Mouse (Mus musculus) cerebral cortex, adult 2 months (tissue): ENCODE data around the gene Cx3cl1.

ENCODE experiments used
- WGBS: fragments of 180-500 bp; shearing (Covaris S2); methylation state at CpG from one replicate; pipeline ENCODE4 v1.1.7; 2018; 5-methylcytosine and 5-hydroxymethylcytosine counted together

Gene Cx3cl1

DNA sequence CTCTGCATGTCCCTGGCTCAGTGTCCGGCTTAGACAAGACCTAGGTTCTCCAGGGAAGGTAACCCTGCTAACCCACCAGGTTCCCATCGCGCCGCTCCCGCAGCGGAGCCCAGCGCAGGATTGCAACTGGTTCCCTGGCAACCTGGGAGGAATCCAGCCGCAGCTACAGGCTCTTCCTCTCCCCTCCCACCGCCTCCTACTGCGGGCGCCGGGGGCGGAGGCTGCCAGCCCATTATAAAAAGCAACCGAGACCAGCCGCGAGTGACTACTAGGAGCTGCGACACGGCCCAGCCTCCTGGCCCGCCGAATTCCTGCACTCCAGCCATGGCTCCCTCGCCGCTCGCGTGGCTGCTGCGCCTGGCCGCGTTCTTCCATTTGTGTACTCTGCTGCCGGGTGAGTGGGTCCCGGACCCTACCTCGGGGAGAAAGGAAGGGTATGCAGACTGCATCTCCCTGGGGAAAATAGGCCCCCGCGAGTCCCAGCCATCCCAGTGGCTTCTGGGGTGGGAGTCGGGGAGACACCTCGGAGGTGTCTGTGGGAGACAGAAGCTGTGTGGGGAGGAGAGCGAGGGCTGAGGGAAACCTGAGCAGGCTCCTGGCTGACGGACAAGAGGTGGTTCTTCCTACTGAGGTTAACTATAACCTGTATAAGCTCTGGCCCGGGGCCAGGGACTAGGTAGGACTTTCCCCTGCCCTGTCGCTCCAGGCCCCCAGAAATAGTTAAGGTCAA is at the start of gene Cx3cl1:
Cx3cl1 (plus strand) TSS at position 69 of the 730 bp plus-strand sequence.
- 2% methylated on average over 38 of the region's 38 CpGs for WGBS

DNA sequence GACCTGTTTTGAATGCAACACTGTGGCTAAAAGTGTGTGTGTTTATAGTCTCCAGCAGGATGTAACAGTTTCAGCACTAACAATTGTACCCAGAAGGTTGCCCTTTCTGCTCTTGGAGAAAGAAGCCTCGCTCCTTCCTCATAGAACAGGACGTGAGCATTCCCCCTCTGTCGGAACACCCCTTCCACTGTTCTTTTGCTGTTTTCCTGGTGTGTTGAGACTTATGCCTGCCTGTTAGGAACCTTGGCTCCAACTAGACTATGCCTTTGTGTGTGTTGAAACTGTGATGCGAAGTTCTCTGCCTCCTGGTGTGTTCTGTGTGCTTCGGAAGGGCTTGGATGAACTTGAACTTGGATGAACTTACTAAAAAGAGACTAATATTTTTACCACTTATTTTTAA is 45.8 kb upstream of the Cx3cl1 start:
- 74% methylated on average over 5 of the region's 5 CpGs for WGBS

DNA sequence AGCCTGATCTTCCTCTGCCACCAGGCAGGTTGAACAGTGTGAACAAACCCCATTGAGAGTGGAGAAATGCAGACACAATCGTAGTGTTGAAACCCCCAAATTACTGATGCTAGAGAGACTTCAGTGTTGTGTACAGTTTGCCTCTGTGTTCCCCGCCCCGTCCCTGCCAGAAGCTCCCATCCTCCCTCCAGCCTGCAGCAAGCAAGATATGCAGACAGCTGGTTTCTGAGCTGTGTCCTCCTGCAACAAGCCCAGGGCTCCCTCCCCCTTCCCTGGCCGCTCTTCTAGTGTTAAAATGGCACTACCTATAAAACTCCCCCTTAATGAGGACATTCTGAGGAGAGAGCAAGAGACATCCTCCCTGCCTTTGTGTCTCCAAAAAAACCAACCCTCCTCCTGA is 42.5 kb upstream of the Cx3cl1 start:
- 75% methylated on average over 4 of the region's 4 CpGs for WGBS

DNA sequence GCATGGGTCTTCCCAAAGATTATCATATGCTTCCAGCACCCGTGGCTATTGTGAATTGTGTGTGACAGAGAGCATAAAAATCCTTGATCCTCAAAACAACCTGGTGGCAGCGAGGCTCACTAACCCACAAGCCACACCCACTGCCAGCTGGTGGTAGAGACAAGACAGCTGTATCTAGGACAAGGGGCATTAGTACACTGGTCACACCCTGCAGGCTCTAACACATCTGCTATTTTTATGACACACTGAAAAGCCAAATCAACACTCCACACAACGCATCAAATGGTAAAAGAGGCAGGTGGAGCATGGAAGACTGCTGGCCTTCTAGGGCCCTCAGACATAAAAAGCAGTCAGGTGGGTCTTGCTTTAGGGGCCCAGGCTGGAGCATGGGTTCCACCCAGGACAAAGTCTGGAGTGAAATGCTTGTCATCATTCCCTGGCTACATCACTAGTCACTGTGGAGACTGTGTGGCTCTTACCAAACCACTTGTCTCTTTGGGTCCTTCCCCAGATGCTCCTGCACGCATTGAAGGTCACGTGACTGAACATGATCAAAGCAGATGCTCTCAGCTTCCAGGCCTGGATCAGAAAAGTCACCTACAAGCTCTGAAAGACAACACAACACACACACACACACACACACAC is 37.9 kb upstream of the Cx3cl1 start:
- WGBS, result 63% methylated on average over 5 of the region's 5 CpGs

DNA sequence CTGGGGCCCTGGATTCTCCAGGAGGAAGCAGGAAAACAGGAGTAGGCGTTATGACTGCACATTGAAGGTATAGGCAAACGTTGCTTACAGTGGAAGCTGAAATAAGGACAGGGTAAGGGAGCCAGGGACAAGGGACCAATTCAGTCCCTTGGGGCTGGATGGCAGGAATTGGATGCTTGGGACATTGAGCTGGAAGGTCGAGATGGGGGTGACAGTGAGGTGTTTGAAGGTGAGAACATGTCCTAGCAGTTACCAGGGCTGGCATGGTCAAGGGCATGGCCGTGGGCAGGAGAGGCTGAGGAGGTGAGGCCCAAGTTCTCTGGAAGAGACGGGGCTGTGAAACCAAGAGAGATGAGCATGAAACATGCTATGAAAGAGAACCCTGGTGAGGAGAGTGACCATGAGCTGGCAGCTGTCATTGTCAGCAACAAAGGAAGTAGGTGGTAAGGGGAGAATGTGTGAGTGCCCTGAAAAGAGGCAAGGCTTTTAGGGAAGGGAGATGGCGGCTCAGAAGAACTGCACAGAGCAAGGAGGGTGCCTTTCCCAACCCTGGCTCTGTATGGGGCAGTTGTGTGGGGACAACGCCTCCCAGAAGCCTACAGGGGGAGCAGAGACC is 37.0 kb upstream of the Cx3cl1 start:
- 80% methylated on average over 7 of the region's 7 CpGs for WGBS

DNA sequence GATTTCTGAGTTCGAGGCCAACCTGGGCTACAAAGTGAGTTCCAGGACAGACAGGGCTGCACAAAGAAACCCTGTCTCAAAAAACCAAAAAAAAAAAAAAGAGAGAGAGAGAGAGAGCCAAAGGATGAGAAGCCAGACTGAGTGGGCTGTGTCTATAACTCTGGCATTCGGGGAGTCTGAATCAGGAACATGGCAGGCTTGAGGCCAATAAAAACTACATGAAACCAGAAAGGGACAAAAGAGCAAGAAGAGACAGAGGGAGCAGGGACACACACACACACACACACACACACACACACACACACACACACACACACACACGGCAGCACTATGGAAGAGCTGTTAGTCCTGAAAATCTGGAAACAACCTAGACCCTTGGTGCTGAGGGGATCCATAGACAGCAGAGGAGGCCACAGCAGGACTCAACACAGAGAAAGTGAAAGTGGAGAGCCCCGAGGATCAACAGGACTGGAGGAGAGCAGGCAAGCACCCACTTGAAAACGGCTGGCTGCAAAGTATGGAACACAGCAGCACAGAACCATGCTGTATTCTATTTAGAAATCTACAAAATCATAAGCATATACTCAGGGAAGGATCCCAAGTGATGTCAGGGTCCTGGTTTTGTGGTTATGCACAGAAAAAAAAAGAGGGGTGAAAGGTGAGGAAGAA is 36.2 kb upstream of the Cx3cl1 start:
- 53% methylated on average over 5 of the region's 5 CpGs for WGBS

DNA sequence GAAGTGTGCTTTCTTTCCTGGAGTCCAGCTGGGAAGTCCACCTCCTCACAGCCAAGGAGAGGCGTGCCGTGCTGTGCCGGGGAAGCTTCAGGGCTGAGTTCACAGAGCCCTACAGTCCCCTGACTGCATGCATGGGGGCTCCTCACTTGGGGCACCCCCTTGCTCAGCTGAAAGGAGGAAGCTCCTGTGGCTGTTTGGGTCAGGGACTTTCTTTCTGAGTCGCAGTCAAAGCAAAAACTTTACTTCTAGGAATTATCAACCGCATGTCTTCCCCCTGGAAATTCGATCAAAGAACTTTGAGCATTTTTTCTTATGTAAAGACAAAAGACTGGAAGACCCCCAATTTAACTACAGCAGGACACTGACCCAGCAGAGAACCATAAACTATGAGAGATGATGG is 32.0 kb upstream of the Cx3cl1 start:
- 59% methylated on average over 6 of the region's 6 CpGs for WGBS

DNA sequence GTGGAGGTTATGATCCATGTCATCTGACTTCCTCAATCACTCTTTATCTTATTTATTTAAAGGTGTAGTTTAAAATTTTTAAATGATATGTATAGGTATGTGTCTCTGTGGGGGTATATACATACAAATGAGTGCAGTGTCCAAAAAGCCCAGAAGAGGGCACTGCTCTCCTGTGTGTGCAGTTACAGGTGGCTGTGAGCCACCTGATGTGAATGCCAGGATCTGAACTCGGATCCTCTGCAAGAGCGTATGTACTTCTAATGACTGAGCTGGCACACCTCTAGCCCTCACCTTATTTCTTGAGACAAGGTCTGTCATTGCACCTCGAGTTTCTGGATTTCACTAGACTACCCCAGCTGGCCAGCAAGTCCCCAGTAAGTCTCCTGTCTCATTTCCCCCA is 31.2 kb upstream of the Cx3cl1 start:
- 87% methylated on average over 3 of the region's 3 CpGs for WGBS

DNA sequence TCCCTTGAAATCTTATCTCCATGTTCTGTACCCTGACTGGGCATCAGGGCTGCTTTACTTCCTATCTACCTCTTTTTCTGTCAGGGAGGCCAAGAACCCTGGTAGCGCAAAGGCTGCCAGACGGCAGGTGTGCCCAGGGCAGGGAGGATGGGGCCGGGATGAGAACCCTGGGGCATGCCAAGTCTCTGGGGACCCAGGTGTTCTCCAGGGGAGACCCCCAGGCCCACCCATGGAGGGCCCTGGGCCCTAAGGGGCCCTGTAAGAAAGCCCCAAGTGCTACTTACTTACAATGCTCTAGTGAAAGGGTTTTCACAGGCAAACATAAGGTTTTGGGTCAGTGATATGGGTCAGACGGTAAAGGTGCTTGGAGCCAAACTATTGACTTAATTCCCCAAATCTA is 30.1 kb upstream of the Cx3cl1 start:
- 92% methylated on average over 4 of the region's 4 CpGs for WGBS

DNA sequence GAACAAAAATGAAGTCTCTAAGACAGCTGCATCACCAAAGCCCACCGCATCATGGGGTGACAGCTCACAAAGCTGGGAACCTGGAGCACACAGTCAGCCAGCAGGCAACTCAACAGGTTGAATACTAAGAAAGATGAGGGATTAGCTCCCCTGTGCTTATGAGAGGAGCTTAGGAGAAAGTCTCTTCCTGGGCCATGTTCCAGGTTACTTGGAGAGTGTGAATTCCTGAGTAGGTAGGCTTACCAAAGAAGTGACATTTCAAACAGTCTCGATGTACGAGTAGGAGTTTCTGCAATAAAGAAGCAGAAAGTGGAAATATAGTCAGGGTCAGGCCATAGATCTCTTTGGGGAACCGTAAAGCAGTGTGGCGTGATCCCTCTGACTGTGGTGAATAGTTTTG is 27.3 kb upstream of the Cx3cl1 start:
- 75% methylated on average over 5 of the region's 5 CpGs for WGBS

DNA sequence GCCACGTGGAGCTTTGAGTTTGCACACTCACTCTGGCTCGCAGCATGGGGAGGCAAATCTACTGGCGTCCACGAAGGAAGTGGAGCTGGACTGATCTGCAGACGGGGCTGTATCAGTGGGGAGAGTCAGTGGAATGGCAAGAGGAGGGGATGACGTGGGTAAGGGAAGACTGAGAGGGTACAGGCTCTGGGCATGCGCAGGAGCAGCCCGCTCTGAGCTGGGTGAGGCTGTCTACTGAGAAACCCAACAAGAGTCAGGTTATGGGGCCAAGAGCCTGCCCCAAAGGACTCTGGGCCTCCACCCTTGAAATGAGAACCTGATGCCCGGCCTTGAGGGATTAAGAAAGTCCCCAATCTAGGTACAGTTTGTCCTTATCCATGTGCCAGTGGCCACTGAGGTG is 26.8 kb upstream of the Cx3cl1 start:
- 75% methylated on average over 9 of the region's 9 CpGs for WGBS

DNA sequence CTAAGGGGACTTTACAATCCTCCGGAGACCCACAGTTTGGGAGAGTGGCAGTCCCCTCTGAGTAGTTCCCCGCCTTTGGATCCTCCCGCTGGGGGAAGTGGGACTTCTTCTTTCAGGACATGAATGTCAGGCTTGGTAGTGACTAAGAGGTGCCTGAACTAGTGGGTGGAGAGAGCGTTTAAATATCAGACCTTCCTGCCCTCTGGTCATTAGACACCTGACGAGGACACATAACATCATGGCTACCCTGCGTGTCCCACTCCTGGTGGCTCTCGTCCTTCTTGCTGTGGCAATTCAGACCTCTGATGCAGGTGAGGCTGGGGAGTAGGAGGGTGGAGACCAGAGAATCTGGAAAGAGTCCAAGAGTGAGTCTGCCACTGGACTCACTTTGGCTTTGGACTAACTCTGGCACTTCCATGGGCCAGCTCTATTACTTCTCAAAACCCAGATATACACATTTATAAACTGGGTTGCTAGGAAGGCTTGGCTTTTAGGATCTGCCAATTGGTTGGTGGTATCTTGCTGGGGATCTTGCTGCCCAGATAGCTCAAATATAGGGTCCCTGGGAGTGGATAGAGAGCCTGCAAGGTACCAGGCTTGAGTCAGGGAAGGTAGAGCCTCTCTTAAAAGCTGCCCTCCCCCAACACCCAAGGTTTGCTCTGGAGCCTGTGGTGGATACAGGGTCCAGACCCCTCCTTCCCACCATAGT is 26.2 kb upstream of the Cx3cl1 start, which contains the start of gene Ccl22:
Ccl22 (plus strand) TSS at position 115 of the 709 bp plus-strand sequence.
- 87% methylated on average over 7 of the region's 7 CpGs for whole genome bisulfite sequencing

DNA sequence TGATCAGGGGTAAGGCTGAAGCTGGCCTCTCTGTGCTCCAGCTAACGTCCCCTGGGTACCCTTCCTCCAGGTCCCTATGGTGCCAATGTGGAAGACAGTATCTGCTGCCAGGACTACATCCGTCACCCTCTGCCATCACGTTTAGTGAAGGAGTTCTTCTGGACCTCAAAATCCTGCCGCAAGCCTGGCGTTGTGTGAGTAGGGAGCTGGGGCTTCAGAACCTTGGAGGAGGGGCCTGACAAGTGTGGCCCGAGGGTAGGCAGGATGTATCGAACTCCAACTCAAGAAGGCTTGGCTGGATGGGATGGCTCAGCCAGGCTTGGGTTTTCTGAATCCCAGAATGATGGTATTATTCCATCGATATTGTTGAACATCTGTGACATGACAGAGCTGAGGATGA is 25.0 kb upstream of the Cx3cl1 start:
- WGBS, result 84% methylated on average over 8 of the region's 8 CpGs

DNA sequence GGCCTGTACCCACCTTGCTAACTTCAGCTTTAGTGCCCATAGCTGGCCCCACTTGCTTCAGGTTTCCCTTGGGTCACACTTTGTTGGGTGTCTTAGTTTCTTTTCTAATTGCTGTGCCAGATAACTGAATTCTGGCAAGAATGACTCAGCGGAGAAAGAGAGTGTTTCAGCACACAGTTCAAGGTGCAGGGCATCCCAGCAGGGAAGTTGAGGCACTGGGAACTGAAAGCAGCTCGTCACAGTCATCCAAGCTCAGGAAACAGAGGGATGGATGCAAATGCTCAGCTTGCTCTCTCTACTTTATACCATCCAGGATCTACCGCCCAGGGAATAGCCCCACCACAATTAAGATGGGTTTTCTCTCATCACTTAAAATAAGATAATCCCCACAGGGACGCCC is 23.4 kb upstream of the Cx3cl1 start:
- 83% methylated on average over 4 of the region's 4 CpGs for WGBS

DNA sequence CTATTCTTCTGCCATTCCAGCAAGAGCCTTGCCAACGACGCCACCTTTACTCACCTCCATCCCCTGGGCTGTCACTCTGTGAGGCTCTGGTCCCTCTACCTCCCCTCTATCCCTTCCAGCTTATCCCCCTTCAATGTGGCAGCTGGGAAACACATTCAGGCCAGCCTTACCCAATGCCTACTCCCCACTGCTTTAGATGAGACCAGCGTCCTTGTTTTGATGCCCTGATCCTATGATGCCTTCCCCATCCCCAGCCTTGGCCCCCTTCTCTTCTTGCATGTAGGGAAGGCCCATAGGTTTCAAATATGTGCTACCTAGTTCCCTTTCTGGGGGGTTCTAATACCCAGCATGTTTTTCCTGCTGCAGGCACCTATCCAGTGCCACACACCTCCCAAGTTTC is 21.9 kb upstream of the Cx3cl1 start:
- WGBS, result 91% methylated on average over 3 of the region's 3 CpGs

DNA sequence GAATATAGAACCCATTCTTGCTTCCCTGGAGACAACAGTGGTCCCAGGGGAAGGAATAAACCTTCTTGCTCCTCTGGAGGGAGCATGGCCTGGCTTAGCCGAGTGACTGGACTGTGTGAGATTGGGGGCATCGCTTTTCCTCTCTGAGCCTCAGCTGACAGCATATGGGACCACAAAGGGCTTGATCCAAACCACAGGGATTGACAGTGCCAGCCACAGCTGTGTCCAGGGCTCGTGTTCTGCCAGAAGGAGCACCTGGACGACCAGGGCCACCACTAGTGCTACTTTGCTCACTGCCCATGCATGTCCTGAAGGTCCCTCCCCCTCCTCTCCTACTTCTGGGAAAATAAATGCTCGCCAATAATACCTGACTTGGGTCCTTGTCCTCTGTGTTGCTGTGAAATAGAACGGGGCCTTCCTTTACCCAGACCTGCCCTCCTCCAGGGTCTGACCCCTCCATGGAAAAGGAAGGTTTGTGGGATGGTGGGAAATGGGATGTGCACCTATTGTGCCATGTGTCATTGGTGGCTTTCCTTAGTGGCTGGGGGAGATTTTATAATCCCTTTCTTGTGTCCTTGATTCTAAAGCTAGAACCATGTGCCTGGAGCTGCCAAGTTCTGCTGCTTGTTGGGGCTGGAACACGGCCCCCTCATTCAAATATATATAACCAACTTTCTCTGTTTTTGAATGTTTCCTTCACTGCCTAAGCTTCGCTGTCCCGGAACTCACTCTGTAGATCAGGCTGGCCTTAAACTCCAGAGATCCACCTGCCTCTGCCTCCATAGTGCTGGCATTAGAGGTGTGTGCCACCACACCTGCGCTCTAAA is 20.6 kb upstream of the Cx3cl1 start:
- 72% methylated on average over 10 of the region's 10 CpGs for WGBS

DNA sequence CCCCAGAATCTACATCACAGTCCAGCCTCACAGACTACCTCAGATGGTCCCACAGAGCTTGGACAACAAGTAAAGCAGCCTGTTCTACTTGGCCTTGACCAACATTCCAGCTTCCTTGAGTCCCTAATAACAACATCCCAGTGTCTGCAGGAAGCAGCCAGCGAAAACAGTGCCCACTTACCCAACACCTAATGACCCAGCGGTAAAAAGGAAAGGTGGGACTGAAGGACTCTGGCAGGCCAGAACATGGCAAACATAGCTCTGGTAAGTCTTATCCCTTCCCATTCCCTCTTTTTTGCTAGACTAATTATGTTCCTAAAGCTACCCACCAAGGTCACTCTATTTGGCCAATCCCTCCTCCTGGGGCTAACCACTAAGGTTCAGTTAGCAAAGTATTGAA is 17.8 kb upstream of the Cx3cl1 start:
- 92% methylated on average over 2 of the region's 2 CpGs for WGBS

DNA sequence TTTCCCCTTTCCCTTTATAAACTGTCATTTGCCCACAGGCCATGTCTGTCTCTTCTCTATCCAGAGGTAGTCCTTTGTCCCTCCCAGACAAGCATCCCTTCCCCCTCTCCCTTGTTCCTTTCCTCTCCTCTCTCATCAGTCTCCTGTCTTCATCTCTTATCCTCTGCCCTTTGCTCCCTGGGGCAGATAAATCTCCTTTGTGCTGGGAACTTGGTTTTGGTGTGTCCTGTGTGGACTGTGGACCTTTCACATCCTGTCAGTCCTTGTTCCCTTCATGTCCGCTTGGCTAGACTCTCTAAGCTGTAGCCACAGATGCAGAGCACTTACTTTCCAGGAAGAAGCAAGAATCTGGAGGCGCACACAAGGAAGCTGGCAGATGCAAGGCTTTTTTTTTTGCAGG is 17.3 kb upstream of the Cx3cl1 start:
- 83% methylated on average over 2 of the region's 2 CpGs for WGBS

DNA sequence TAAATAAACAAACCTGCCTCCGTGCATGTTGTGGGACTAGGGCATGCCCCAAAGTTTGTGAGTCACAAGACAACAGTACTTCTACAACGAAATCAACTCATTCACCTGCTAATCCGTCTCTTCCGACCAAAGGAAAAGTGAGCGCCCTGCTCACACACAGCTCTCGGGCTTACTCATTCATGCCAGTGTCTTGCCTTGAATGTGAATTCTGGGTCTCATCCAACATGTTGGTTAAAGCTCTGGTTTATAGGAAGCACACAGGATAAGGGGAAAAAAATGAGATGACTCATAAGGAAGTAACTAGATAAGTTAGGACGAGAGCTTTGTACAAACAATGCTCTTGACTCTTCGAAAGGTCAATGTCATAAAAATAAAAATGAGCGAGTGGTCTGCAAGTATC is 4.8 kb upstream of the Cx3cl1 start:
- WGBS, result 75% methylated on average over 9 of the region's 9 CpGs

DNA sequence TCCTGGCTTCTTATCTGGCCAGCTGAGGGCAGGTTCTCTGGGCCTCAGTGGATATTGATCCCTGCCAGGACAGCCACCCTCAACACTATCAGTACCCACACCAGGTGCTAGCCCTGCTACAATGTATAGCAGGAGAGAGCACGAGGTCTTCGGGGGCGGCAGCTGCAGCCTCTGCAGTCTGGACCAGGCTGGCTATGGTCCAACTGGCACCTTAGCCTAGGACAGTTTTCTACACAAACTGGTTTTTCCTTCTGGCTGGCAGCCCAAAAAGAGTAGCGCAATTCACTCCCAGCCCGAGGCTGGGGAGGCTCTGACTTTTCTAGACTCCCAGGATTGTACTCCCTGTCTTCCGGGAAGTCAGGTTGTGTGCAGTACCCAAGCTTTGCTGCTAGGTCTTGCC is 864 bp upstream of the Cx3cl1 start:
- WGBS, result 19% methylated on average over 6 of the region's 6 CpGs

DNA sequence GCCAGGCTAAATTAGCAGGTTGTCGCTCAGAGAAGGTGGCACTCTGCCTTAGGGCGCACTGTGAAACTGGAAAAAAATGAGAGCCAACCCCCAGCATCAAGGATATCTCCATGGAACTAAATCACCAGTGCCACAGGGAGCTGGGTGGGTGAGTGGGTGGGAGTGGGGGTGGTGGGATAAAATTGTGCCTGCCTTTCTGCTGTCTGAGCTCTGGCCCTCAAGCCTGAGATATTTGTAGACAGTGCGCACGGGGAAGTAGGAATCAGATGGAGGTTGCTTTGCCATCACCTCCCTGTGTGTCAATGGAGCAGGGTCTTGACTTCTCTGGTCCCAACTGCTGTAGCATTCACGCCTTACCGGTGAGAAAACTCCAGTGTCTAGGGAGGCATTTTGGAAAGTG is 1.2 kb downstream of the Cx3cl1 start:
- 34% methylated on average over 6 of the region's 6 CpGs for WGBS
